Mouse (Mus musculus) intestine, embryonic 15.5 days (tissue): Measurements from ENCODE around the gene Tmem221. TPM values are rescaled to one million over a fixed set of nuclear protein-coding genes. Genes with fewer than 3 reads are reported as not detected.

Experiments
- ATAC-seq: fragments of 200-750 bp; cut with Nextera tagmentation; 2 replicates; pipeline ENCODE4 v1.8.0; 2017; ENCODE audit warnings: moderate TSS enrichment, moderate library complexity
- H3K27ac ChIP-seq: fragments of 300-500 bp; sonication (generic); 2 replicates; pipeline ENCODE4 v1.5.1; 2015; ENCODE audit warnings: mild to moderate bottlenecking, inconsistent platforms
- H3K27me3 ChIP-seq: fragments of 300-500 bp; sonication (generic); replicated peaks from 2 replicates; pipeline ENCODE4 v1.6.1; 2015; ENCODE audit warnings: inconsistent platforms
- H3K36me3 ChIP-seq: fragments of 300-500 bp; sonication (generic); 2 replicates; pipeline ENCODE4 v1.6.1; 2015; ENCODE audit warnings: inconsistent platforms
- H3K4me1 ChIP-seq: fragments of 300-500 bp; sonication (generic); replicated peaks from 2 replicates; pipeline ENCODE4 v1.6.1; 2015; ENCODE audit warnings: inconsistent platforms
- H3K4me2 ChIP-seq: fragments of 300-500 bp; sonication (generic); replicated peaks from 2 replicates; pipeline ENCODE4 v1.6.1; 2015; ENCODE audit warnings: mild to moderate bottlenecking, inconsistent platforms
- H3K4me3 ChIP-seq: fragments of 300-500 bp; sonication (generic); replicated peaks from 2 replicates; pipeline ENCODE4 v1.5.1; 2015; ENCODE audit warnings: inconsistent platforms
- H3K9ac ChIP-seq: fragments of 300-500 bp; sonication (generic); 2 replicates; pipeline ENCODE4 v1.6.1; 2015; ENCODE audit warnings: inconsistent platforms
- H3K9me3 ChIP-seq: fragments of 300-500 bp; sonication (generic); 2 replicates; pipeline ENCODE4 v1.6.1; 2016; ENCODE audit warnings: inconsistent platforms
- WGBS: fragments of 180-500 bp; shearing (Covaris S2); methylation state at CpG from one replicate; pipeline ENCODE4 v1.1.7; 2015; 5-methylcytosine and 5-hydroxymethylcytosine counted together
- polyA plus RNA-seq: library from polyadenylated mRNA; unstranded; fragments of >200 nt; fragmentation: Nextera tagmentation; extraction: Ambion mirVana; gene quantifications from 2 replicates; pipeline ENCODE4 v1.2.1, GENCODE M21; 2015

Tmem221 gene
- polyA plus RNA-seq: 2.1 and 2.8 TPM in 2 replicates

- Histone ChIP-seq H3K4me3 (peak within 1 kb of the TSS; percentile 37), H3K9me3 (no peaks in the 10 kb centered on the region), H3K27ac (no peak within 1 kb of the TSS), H3K4me2 (peak within 1 kb of the TSS; percentile 72), H3K27me3 (peaks cover 65% of the 10 kb centered on the region), H3K4me1 (peaks cover 18% of the 10 kb centered on the region), H3K36me3 (no peaks in the 10 kb centered on the region), H3K9ac (peak within 1 kb of the TSS; percentile 18; the same call in 1 of the 2 replicates)
- ATAC-seq: peak; percentile 50
- 4% methylated on average over 70 of the region's 70 CpGs for WGBS
These were observed at the start of gene Tmem221 for GRCm38 (mm10) chr8:71558071-71558957. Tmem221 (minus strand) TSS chr8:71558871.

GRCm38 (mm10) chr8:71604021-71604420 is 45.4 kb upstream of the Tmem221 start:
- no peak for ATAC-seq
- Histone ChIP-seq H3K9me3 (no peaks in the 10 kb centered on the region), H3K27ac (no peak overlapping the region), H3K4me2 (no peak overlapping the region), H3K27me3 (peaks cover 13% of the 10 kb centered on the region), H3K9ac (no peak overlapping the region), H3K4me3 (no peak overlapping the region), H3K36me3 (no peaks in the 10 kb centered on the region; the same call in 1 of the 2 replicates), H3K4me1 (peaks cover 24% of the 10 kb centered on the region)
- WGBS: 63% methylated on average over 7 of the region's 7 CpGs

GRCm38 (mm10) chr8:71602666-71603334 is 44.1 kb upstream of the Tmem221 start:
- H3K27ac ChIP-seq: no peak overlapping the region
- H3K4me3 ChIP-seq: peak overlapping the region; percentile 33
- no peaks in the 10 kb centered on the region; the same call in 1 of the 2 replicates for H3K36me3 ChIP-seq
- peak overlapping the region; percentile 80 for H3K4me2 ChIP-seq
- H3K4me1 ChIP-seq: peaks cover 24% of the 10 kb centered on the region
- H3K27me3 ChIP-seq: peaks cover 13% of the 10 kb centered on the region
- peak overlapping the region; percentile 26 for H3K9ac ChIP-seq
- under 1% methylated on average over 32 of the region's 32 CpGs for WGBS
- ATAC-seq: peak; percentile 92
- no peaks in the 10 kb centered on the region for H3K9me3 ChIP-seq

GRCm38 (mm10) chr8:71601939-71602665 is 43.4 kb upstream of the Tmem221 start:
- Histone ChIP-seq H3K36me3 (no peaks in the 10 kb centered on the region; the same call in 1 of the 2 replicates), H3K4me2 (peak overlapping the region; percentile 80), H3K27ac (no peak overlapping the region), H3K9ac (peak overlapping the region; percentile 26), H3K9me3 (no peaks in the 10 kb centered on the region), H3K27me3 (peaks cover 13% of the 10 kb centered on the region), H3K4me3 (peak overlapping the region; percentile 33), H3K4me1 (peaks cover 24% of the 10 kb centered on the region)
- ATAC-seq: peak; percentile 1
- WGBS: 5% methylated on average over 65 of the region's 65 CpGs

GRCm38 (mm10) chr8:71598841-71599240 is 40.2 kb upstream of the Tmem221 start:
- Histone ChIP-seq H3K4me3 (no peak overlapping the region), H3K9ac (no peak overlapping the region), H3K27me3 (peaks cover 13% of the 10 kb centered on the region), H3K4me2 (no peak overlapping the region), H3K36me3 (no peaks in the 10 kb centered on the region), H3K27ac (no peak overlapping the region), H3K4me1 (peaks cover 25% of the 10 kb centered on the region), H3K9me3 (no peaks in the 10 kb centered on the region)
- ATAC-seq: no peak
- 93% methylated on average over 5 of the region's 5 CpGs for WGBS

GRCm38 (mm10) chr8:71598375-71598774 is 39.7 kb upstream of the Tmem221 start:
- no peak for ATAC-seq
- Histone ChIP-seq H3K9me3 (no peaks in the 10 kb centered on the region), H3K4me3 (no peak overlapping the region), H3K4me2 (no peak overlapping the region), H3K9ac (no peak overlapping the region), H3K27me3 (peaks cover 13% of the 10 kb centered on the region), H3K27ac (no peak overlapping the region), H3K4me1 (peaks cover 27% of the 10 kb centered on the region), H3K36me3 (no peaks in the 10 kb centered on the region)

GRCm38 (mm10) chr8:71597451-71597850 is 38.8 kb upstream of the Tmem221 start, which contains the start of gene Fam129c:
Fam129c (plus strand) TSS chr8:71597648.
- Histone ChIP-seq H3K4me2 (no peak within 1 kb of the TSS), H3K27me3 (peaks cover 10% of the 10 kb centered on the region), H3K9ac (no peak within 1 kb of the TSS), H3K27ac (no peak within 1 kb of the TSS), H3K4me3 (no peak within 1 kb of the TSS), H3K36me3 (no peaks in the 10 kb centered on the region), H3K9me3 (no peaks in the 10 kb centered on the region), H3K4me1 (peaks cover 28% of the 10 kb centered on the region)
- 87% methylated on average over 3 of the region's 3 CpGs for WGBS
- no peak for ATAC-seq

- Histone ChIP-seq H3K4me2 (no peak overlapping the region), H3K4me1 (peaks cover 21% of the 10 kb centered on the region), H3K36me3 (no peaks in the 10 kb centered on the region), H3K9me3 (no peaks in the 10 kb centered on the region), H3K4me3 (no peak overlapping the region), H3K27ac (no peak overlapping the region), H3K9ac (no peak overlapping the region), H3K27me3 (peaks cover 4% of the 10 kb centered on the region)
- ATAC-seq: no peak
- WGBS: 78% methylated on average over 4 of the region's 4 CpGs
These were observed 38.1 kb upstream of the Tmem221 start for GRCm38 (mm10) chr8:71596798-71597197.

GRCm38 (mm10) chr8:71596384-71596783 is 37.7 kb upstream of the Tmem221 start:
- Histone ChIP-seq H3K9ac (no peak overlapping the region), H3K4me2 (no peak overlapping the region), H3K4me3 (no peak overlapping the region), H3K9me3 (no peaks in the 10 kb centered on the region), H3K36me3 (no peaks in the 10 kb centered on the region), H3K4me1 (peaks cover 22% of the 10 kb centered on the region), H3K27me3 (no peaks in the 10 kb centered on the region; the same call in 1 of the 2 replicates), H3K27ac (no peak overlapping the region)
- WGBS: 54% methylated on average over 6 of the region's 6 CpGs
- ATAC-seq: no peak

GRCm38 (mm10) chr8:71595862-71596261 is 37.2 kb upstream of the Tmem221 start:
- Histone ChIP-seq H3K4me3 (no peak overlapping the region), H3K4me2 (0 out of 2 replicates have a peak overlapping the region, but pooled peaks have one; percentile 11), H3K9ac (no peak overlapping the region), H3K27ac (no peak overlapping the region), H3K27me3 (no peaks in the 10 kb centered on the region), H3K9me3 (no peaks in the 10 kb centered on the region), H3K4me1 (peaks cover 27% of the 10 kb centered on the region), H3K36me3 (no peaks in the 10 kb centered on the region)
- WGBS: 10% methylated on average over 27 of the region's 27 CpGs
- peak; percentile 22; the same call in 1 of the 2 replicates for ATAC-seq

- Histone ChIP-seq H3K27me3 (no peaks in the 10 kb centered on the region), H3K4me2 (no peak overlapping the region), H3K4me1 (peaks cover 29% of the 10 kb centered on the region), H3K9me3 (no peaks in the 10 kb centered on the region), H3K36me3 (no peaks in the 10 kb centered on the region), H3K9ac (no peak overlapping the region), H3K4me3 (no peak overlapping the region), H3K27ac (no peak overlapping the region)
- 95% methylated on average over 4 of the region's 4 CpGs for WGBS
- ATAC-seq: no peak
These were observed 35.7 kb upstream of the Tmem221 start for GRCm38 (mm10) chr8:71594324-71594722.
